Mouse (Mus musculus): ENCODE results near the gene Fbxw10. TPM values are rescaled to one million over a fixed set of nuclear protein-coding genes. Genes with fewer than 3 reads are reported as not detected.

Fbxw10 gene
- polyA plus RNA-seq, 2 experiments, result 0.08 TPM; not detected in 1

GRCm38 (mm10) chr11:62911362-62911761, 64.5 kb downstream of the Fbxw10 start:
- TF ChIP-seq EP300 (IDR thresholded peaks at IDR 0.05; ENCODE audit: low read depth), result no peak
- no peak for TF ChIP-seq CTCF (IDR thresholded peaks at IDR 0.05; ENCODE audit: low read depth)
- DNase-seq (ENCODE audit: low read depth in 3 of 3, low spot score in 3 of 3) (no peak), ATAC-seq (ENCODE audit: insufficient read depth) (no peak)
- H3K9ac ChIP-seq (replicated peaks), result no peak overlapping the region
- H3K4me2 ChIP-seq (ENCODE audit: low read depth), result no peak overlapping the region
- H3K27ac ChIP-seq, result no peak overlapping the region
- H3K27me3 ChIP-seq (ENCODE audit: control insufficient read depth, insufficient read depth, low read length), result no peaks in the 10 kb centered on the region
- no peak overlapping the region for H3K4me3 ChIP-seq (ENCODE audit: insufficient read depth in 1 of 2, low read depth in 2 of 2, low read length in 2 of 2)
- no peaks in the 10 kb centered on the region for H3K9me3 ChIP-seq (ENCODE audit: control insufficient read depth, low read length)
- peaks cover 0 to 6% of the 10 kb centered on the region in 2 experiments; a peak in 1 of 4 replicates for H3K4me1 ChIP-seq (replicated peaks; ENCODE audit: control insufficient read depth in 2 of 2, insufficient read depth in 2 of 2, low read length in 1 of 2)
- WGBS (ENCODE audit: insufficient replicate concordance), result 62% methylated on average over 8 of the region's 8 CpGs
- H3K36me3 ChIP-seq (replicated peaks; ENCODE audit: control insufficient read depth, insufficient read depth, low read depth), result no peaks in the 10 kb centered on the region

- no peak overlapping the region for H3K27ac ChIP-seq
- H3K9ac ChIP-seq (replicated peaks), result no peak overlapping the region
- TF ChIP-seq EP300 (IDR thresholded peaks at IDR 0.05; ENCODE audit: low read depth) (no peak), CTCF (IDR thresholded peaks at IDR 0.05; ENCODE audit: low read depth) (no peak)
- H3K4me1 ChIP-seq (replicated peaks; ENCODE audit: control insufficient read depth in 2 of 2, insufficient read depth in 2 of 2, low read length in 1 of 2), result peaks cover 0 to 6% of the 10 kb centered on the region in 2 experiments; a peak in 1 of 4 replicates
- DNase-seq (ENCODE audit: low read depth in 3 of 3, low spot score in 3 of 3) (no peak), ATAC-seq (ENCODE audit: insufficient read depth) (no peak)
- H3K4me2 ChIP-seq (ENCODE audit: low read depth), result no peak overlapping the region
- H3K4me3 ChIP-seq (ENCODE audit: insufficient read depth in 1 of 2, low read depth in 2 of 2, low read length in 2 of 2), result no peak overlapping the region
- no peaks in the 10 kb centered on the region for H3K36me3 ChIP-seq (replicated peaks; ENCODE audit: control insufficient read depth, insufficient read depth, low read depth)
- no peaks in the 10 kb centered on the region for H3K27me3 ChIP-seq (ENCODE audit: control insufficient read depth, insufficient read depth, low read length)
- H3K9me3 ChIP-seq (ENCODE audit: control insufficient read depth, low read length), result no peaks in the 10 kb centered on the region
- 66% methylated on average over 2 of the region's 2 CpGs for WGBS (ENCODE audit: insufficient replicate concordance)
Measured at GRCm38 (mm10) chr11:62913141-62913540, 66.3 kb downstream of the Fbxw10 start.

- ATAC-seq (ENCODE audit: insufficient read depth) (no peak), DNase-seq (ENCODE audit: low read depth in 3 of 3, low spot score in 3 of 3) (no peak)
- Histone ChIP-seq H3K27ac (no peak overlapping the region), H3K9me3 (ENCODE audit: control insufficient read depth, low read length) (no peaks in the 10 kb centered on the region), H3K4me1 (replicated peaks; ENCODE audit: control insufficient read depth in 2 of 2, insufficient read depth in 2 of 2, low read length in 1 of 2) (peaks cover 0 to 6% of the 10 kb centered on the region in 2 experiments; a peak in 1 of 4 replicates), H3K4me2 (ENCODE audit: low read depth) (no peak overlapping the region), H3K9ac (replicated peaks) (no peak overlapping the region), H3K36me3 (replicated peaks; ENCODE audit: control insufficient read depth, insufficient read depth, low read depth) (no peaks in the 10 kb centered on the region), H3K27me3 (ENCODE audit: control insufficient read depth, insufficient read depth, low read length) (no peaks in the 10 kb centered on the region), H3K4me3 (ENCODE audit: insufficient read depth in 1 of 2, low read depth in 2 of 2, low read length in 2 of 2) (no peak overlapping the region)
- TF ChIP-seq EP300 (IDR thresholded peaks at IDR 0.05; ENCODE audit: low read depth) (no peak), CTCF (IDR thresholded peaks at IDR 0.05; ENCODE audit: low read depth) (peak; percentile 37)
- WGBS (ENCODE audit: insufficient replicate concordance), result 41% methylated on average over 6 of the region's 6 CpGs
Measured at GRCm38 (mm10) chr11:62914532-62914931, 67.7 kb downstream of the Fbxw10 start.

- H3K9me3 ChIP-seq (ENCODE audit: control insufficient read depth, low read length), result no peaks in the 10 kb centered on the region
- peaks cover 0 to 6% of the 10 kb centered on the region in 2 experiments; a peak in 1 of 4 replicates for H3K4me1 ChIP-seq (replicated peaks; ENCODE audit: control insufficient read depth in 2 of 2, insufficient read depth in 2 of 2, low read length in 1 of 2)
- H3K36me3 ChIP-seq (replicated peaks; ENCODE audit: control insufficient read depth, insufficient read depth, low read depth), result no peaks in the 10 kb centered on the region
- DNase-seq (ENCODE audit: low read depth in 3 of 3, low spot score in 3 of 3) (no peak), ATAC-seq (ENCODE audit: insufficient read depth) (no peak)
- no peak overlapping the region for H3K4me2 ChIP-seq (ENCODE audit: low read depth)
- H3K27ac ChIP-seq, result no peak overlapping the region
- H3K4me3 ChIP-seq (ENCODE audit: insufficient read depth in 1 of 2, low read depth in 2 of 2, low read length in 2 of 2), result no peak overlapping the region
- no peak for TF ChIP-seq EP300 (IDR thresholded peaks at IDR 0.05; ENCODE audit: low read depth)
- no peak for TF ChIP-seq CTCF (IDR thresholded peaks at IDR 0.05; ENCODE audit: low read depth)
- H3K9ac ChIP-seq (replicated peaks), result no peak overlapping the region
- 57% methylated on average over 2 of the region's 2 CpGs for WGBS (ENCODE audit: insufficient replicate concordance)
- no peaks in the 10 kb centered on the region for H3K27me3 ChIP-seq (ENCODE audit: control insufficient read depth, insufficient read depth, low read length)
Measured at GRCm38 (mm10) chr11:62915486-62915885, 68.6 kb downstream of the Fbxw10 start.

- H3K27ac ChIP-seq, result no peak overlapping the region
- no peak for TF ChIP-seq CTCF (IDR thresholded peaks at IDR 0.05; ENCODE audit: low read depth)
- no peak for TF ChIP-seq EP300 (IDR thresholded peaks at IDR 0.05; ENCODE audit: low read depth)
- 13% methylated on average over 2 of the region's 2 CpGs for WGBS (ENCODE audit: insufficient replicate concordance)
Measured at GRCm38 (mm10) chr11:62916765-62917164, 69.9 kb downstream of the Fbxw10 start.

More at GRCm38 (mm10) chr11:62916765-62917164, 69.9 kb downstream of the Fbxw10 start:
- Histone ChIP-seq H3K4me2 (ENCODE audit: low read depth) (no peak overlapping the region), H3K4me1 (replicated peaks; ENCODE audit: control insufficient read depth in 2 of 2, insufficient read depth in 2 of 2, low read length in 1 of 2) (peaks cover 0 to 6% of the 10 kb centered on the region in 2 experiments; a peak in 1 of 4 replicates), H3K27me3 (ENCODE audit: control insufficient read depth, insufficient read depth, low read length) (no peaks in the 10 kb centered on the region), H3K9me3 (ENCODE audit: control insufficient read depth, low read length) (no peaks in the 10 kb centered on the region), H3K9ac (replicated peaks) (no peak overlapping the region), H3K4me3 (ENCODE audit: insufficient read depth in 1 of 2, low read depth in 2 of 2, low read length in 2 of 2) (no peak overlapping the region), H3K36me3 (replicated peaks; ENCODE audit: control insufficient read depth, insufficient read depth, low read depth) (no peaks in the 10 kb centered on the region)
- ATAC-seq (ENCODE audit: insufficient read depth) (no peak), DNase-seq (ENCODE audit: low read depth in 3 of 3, low spot score in 3 of 3) (no peak)

Data from liver, embryonic 14.5 days (tissue).